Mouse (Mus musculus) adrenal gland, adult 8-10 months (tissue): ENCODE results near the gene Mtap. TPM values are rescaled to one million over a fixed set of nuclear protein-coding genes. Genes with fewer than 3 reads are reported as not detected.

Experiments used
- DNase-seq: peaks from one replicate; pipeline ENCODE4 v3.0.0; 2022
- total RNA-seq, 4 experiments: library from RNA; stranded (reverse); gene quantifications; 2 replicates each; pipeline ENCODE4 v1.2.4; 2022

Gene Mtap
- total RNA-seq, 4 experiments from 2014 or later, result 33.3 to 51.7 (median 42.4) TPM

DNA sequence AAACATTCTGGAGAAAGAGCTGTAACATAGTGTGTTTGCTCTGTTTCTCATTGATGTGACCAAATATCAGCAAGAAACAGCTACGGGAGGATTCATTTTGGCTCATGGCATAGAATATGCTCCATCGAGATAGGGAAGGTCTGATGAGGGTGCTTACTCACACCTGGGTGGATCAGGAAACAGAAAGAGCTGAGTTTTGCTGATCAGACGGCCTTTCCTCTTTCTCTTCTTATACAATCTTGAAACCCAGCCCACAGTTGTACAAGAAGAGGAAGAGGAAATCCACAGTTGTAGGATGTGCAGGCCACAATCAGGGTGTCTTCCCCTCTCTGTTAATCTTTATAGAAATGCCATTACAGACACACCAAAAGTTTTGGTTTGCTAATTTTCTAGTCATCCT is 75.3 kb downstream of the Mtap start:
- DNase-seq, result no peak

Other genes with a start within 250 kb of the Mtap start
- gene Cdkn2a, start 157.5 kb downstream of the Mtap start, total RNA-seq, result 10 to 100 TPM; 15.7 to 17.8 (median 17.1) TPM
- 10 to 100 TPM; 12.2 to 14.8 (median 13.5) TPM for gene Cdkn2b, start 173.9 kb downstream of the Mtap start, total RNA-seq